Mouse (Mus musculus): ENCODE data around the gene Calm3. TPM values are rescaled to one million over a fixed set of nuclear protein-coding genes. Genes with fewer than 3 reads are reported as not detected.
A peak's percentile ranks its signal among the peaks of the same experiment; 100 is the strongest.

Calm3 gene
- total RNA-seq, 2 experiments from 2014 or later, result 2,074 to 2,160 TPM

- no peak for TF ChIP-seq CTCF (conservative IDR thresholded peaks at IDR 0.05)
- H3K4me3 ChIP-seq, result peak overlapping the region; percentile 25; the same call in 1 of the 2 replicates
- peak overlapping the region; percentile 87 for H3K27ac ChIP-seq
- no peak for DNase-seq (ENCODE audit: low spot score in 2 of 2)
Measured at GRCm38 (mm10) chr7:16918670-16919069, 5.2 kb downstream of the Calm3 start.

- peak overlapping the region; percentile 87 for H3K27ac ChIP-seq
- peak; percentile 78 to 81 for DNase-seq (ENCODE audit: low spot score in 2 of 2)
- H3K4me3 ChIP-seq, result no peak overlapping the region
- TF ChIP-seq CTCF (conservative IDR thresholded peaks at IDR 0.05), result no peak
Measured at GRCm38 (mm10) chr7:16918014-16918413, 5.9 kb downstream of the Calm3 start.

GRCm38 (mm10) chr7:16917447-16917846 lies 6.5 kb downstream of the Calm3 start:
- no peak overlapping the region for H3K4me3 ChIP-seq
- TF ChIP-seq CTCF (conservative IDR thresholded peaks at IDR 0.05), result no peak
- DNase-seq (ENCODE audit: low spot score in 2 of 2), result no peak
- H3K27ac ChIP-seq, result peak overlapping the region; percentile 87

GRCm38 (mm10) chr7:16916342-16917265 lies 7.3 kb downstream of the Calm3 start:
- peak overlapping the region; percentile 87 for H3K27ac ChIP-seq
- TF ChIP-seq CTCF (conservative IDR thresholded peaks at IDR 0.05), result peak; percentile 30
- no peak overlapping the region for H3K4me3 ChIP-seq
- no peak for DNase-seq (ENCODE audit: low spot score in 2 of 2)

- no peak for TF ChIP-seq CTCF (conservative IDR thresholded peaks at IDR 0.05)
- no peak for DNase-seq (ENCODE audit: low spot score in 2 of 2)
- Histone ChIP-seq H3K4me3 (no peak overlapping the region), H3K27ac (peak overlapping the region; percentile 87)
Measured at GRCm38 (mm10) chr7:16915461-16916340, 8.2 kb downstream of the Calm3 start.

- no peak for DNase-seq (ENCODE audit: low spot score in 2 of 2)
- peak overlapping the region; percentile 50; the same call in 1 of the 2 replicates for H3K27ac ChIP-seq
- TF ChIP-seq CTCF (conservative IDR thresholded peaks at IDR 0.05), result no peak
Measured at GRCm38 (mm10) chr7:16914453-16915343, 9.2 kb downstream of the Calm3 start.

GRCm38 (mm10) chr7:16913806-16914452 lies 10.0 kb downstream of the Calm3 start:
- H3K27ac ChIP-seq, result peak overlapping the region; percentile 50; the same call in 1 of the 2 replicates
- peak in 1 of 2 experiments; percentile 81 for DNase-seq (ENCODE audit: low spot score in 2 of 2)
- no peak overlapping the region for H3K4me3 ChIP-seq
- TF ChIP-seq CTCF (conservative IDR thresholded peaks at IDR 0.05), result peak; percentile 96

More at GRCm38 (mm10) chr7:16914453-16915343, 9.2 kb downstream of the Calm3 start:
- H3K4me3 ChIP-seq, result no peak overlapping the region

- no peak for TF ChIP-seq CTCF (conservative IDR thresholded peaks at IDR 0.05)
- no peak overlapping the region for H3K27ac ChIP-seq
- DNase-seq (ENCODE audit: low spot score in 2 of 2), result no peak
- no peak overlapping the region for H3K4me3 ChIP-seq
Measured at GRCm38 (mm10) chr7:16912360-16912759, 11.6 kb downstream of the Calm3 start.

- TF ChIP-seq CTCF (conservative IDR thresholded peaks at IDR 0.05), result 0 out of 2 replicates have a peak, but pooled peaks have one; percentile 8
Measured at GRCm38 (mm10) chr7:16911904-16912303, 12.0 kb downstream of the Calm3 start.

GRCm38 (mm10) chr7:16909909-16910308 lies 14.0 kb downstream of the Calm3 start:
- TF ChIP-seq CTCF (conservative IDR thresholded peaks at IDR 0.05), result no peak
- DNase-seq (ENCODE audit: low spot score in 2 of 2), result no peak
- Histone ChIP-seq H3K27ac (no peak overlapping the region), H3K4me3 (no peak overlapping the region)

More at GRCm38 (mm10) chr7:16911904-16912303, 12.0 kb downstream of the Calm3 start:
- DNase-seq (ENCODE audit: low spot score in 2 of 2), result no peak
- Histone ChIP-seq H3K4me3 (no peak overlapping the region), H3K27ac (no peak overlapping the region)

- TF ChIP-seq CTCF (conservative IDR thresholded peaks at IDR 0.05), result no peak
Measured at GRCm38 (mm10) chr7:16908859-16909258, 15.1 kb downstream of the Calm3 start.

More at GRCm38 (mm10) chr7:16908859-16909258, 15.1 kb downstream of the Calm3 start:
- Histone ChIP-seq H3K27ac (no peak overlapping the region), H3K4me3 (no peak overlapping the region)
- no peak for DNase-seq (ENCODE audit: low spot score in 2 of 2)
